In the genomic region with DNA sequence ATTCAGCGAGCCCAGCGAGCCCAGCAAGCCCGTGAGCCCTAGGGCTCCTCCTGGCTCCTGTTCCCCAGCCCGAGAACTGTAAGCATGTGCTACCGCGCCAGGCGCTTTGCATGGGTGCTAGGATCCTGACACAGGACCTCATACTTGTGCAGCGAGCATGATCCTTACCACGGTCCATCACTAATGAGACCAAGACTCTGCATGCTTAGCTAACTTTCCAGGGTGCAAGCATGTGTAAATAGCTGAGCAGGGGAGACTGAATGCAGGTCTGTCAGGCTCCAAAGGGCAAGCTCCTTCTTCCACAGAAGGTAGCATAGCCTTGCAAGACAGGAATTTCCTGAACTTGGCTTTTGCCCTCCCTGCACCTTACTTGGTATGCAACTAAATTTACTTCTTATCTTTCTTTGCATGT, we compare ENCODE assay signal across 16 mouse cellular contexts.
DNase-seq lines count a peak whose midpoint lies in the region; ATAC-seq and TF ChIP-seq lines count a peak whose summit lies in the region.
"Had no signal": no experiment of that assay in that cellular context is flagged by ENCODE, and none has a peak within 500 bp of the region (broad histone marks: within the 10 kb centered on the region; RNA-seq: fewer than 3 reads in every experiment).

No protein-coding gene starts in this region.

- peak overlapping the region; percentile 30; the same call in 1 of the 2 replicates for H3K4me2 ChIP-seq in intestine, embryonic 15.5 days (replicated peaks)
- no peak overlapping the region for H3K4me2 ChIP-seq in kidney, postnatal 0 days (ENCODE audit: low read length)
- no peak overlapping the region for H3K4me2 ChIP-seq in stomach, postnatal 0 days (replicated peaks; ENCODE audit: low read depth)
- no peak overlapping the region for H3K4me2 ChIP-seq in forebrain, embryonic 13.5 days
- H3K4me2 ChIP-seq: forebrain, embryonic 12.5 days; heart, embryonic 11.5 days; liver, embryonic 13.5 days; midbrain, embryonic 13.5 days had no signal

- no peak for TF ChIP-seq CTCF in kidney, postnatal 0 days (IDR thresholded peaks at IDR 0.05; ENCODE audit: low read depth)
- TF ChIP-seq CTCF in stomach, postnatal 0 days (IDR thresholded peaks at IDR 0.05; ENCODE audit: low read depth) = no peak; the same call in 1 of the 2 replicates

- H3K9me3 ChIP-seq in intestine, embryonic 15.5 days = no peaks in the 10 kb centered on the region
- no peaks in the 10 kb centered on the region for H3K9me3 ChIP-seq in kidney, postnatal 0 days (replicated peaks; ENCODE audit: low read length)
- H3K9me3 ChIP-seq in stomach, postnatal 0 days (ENCODE audit: control insufficient read depth, low read length) = no peaks in the 10 kb centered on the region
- no peaks in the 10 kb centered on the region for H3K9me3 ChIP-seq in forebrain, embryonic 13.5 days (replicated peaks)
- H3K9me3 ChIP-seq: forebrain, embryonic 12.5 days; liver, embryonic 13.5 days; midbrain, embryonic 13.5 days had no signal

- no peak overlapping the region for H3K4me3 ChIP-seq in intestine, embryonic 15.5 days (replicated peaks)
- no peak overlapping the region for H3K4me3 ChIP-seq in kidney, postnatal 0 days (replicated peaks; ENCODE audit: low read depth, low read length)
- no peak overlapping the region for H3K4me3 ChIP-seq in stomach, postnatal 0 days (ENCODE audit: low read depth, low read length)
- no peak overlapping the region for H3K4me3 ChIP-seq in forebrain, embryonic 13.5 days
- H3K4me3 ChIP-seq: forebrain, embryonic 12.5 days; liver, embryonic 13.5 days; midbrain, embryonic 13.5 days; myocyte had no signal

- no peaks in the 10 kb centered on the region for H3K36me3 ChIP-seq in intestine, embryonic 15.5 days
- H3K36me3 ChIP-seq in kidney, postnatal 0 days (ENCODE audit: insufficient read depth, low read length) = no peaks in the 10 kb centered on the region
- H3K36me3 ChIP-seq in stomach, postnatal 0 days (ENCODE audit: control insufficient read depth, insufficient read depth, low read length) = no peaks in the 10 kb centered on the region
- no peaks in the 10 kb centered on the region for H3K36me3 ChIP-seq in forebrain, embryonic 13.5 days (ENCODE audit: poor library complexity, severe bottlenecking)
- H3K36me3 ChIP-seq: forebrain, embryonic 12.5 days; liver, embryonic 13.5 days; midbrain, embryonic 13.5 days had no signal

- peak; percentile 83 for ATAC-seq in intestine, embryonic 15.5 days
- ATAC-seq in kidney, postnatal 0 days (replicated peaks; ENCODE audit: low FRiP score, low read depth) = peak; percentile 75
- ATAC-seq in stomach, postnatal 0 days (ENCODE audit: low FRiP score, low TSS enrichment) = peak; percentile 54; the same call in 1 of the 2 replicates
- no peak for ATAC-seq in forebrain, embryonic 13.5 days
- no peak for ATAC-seq in activated CD4-positive, CD25-positive, alpha-beta regulatory T cell, adult 4 months
- ATAC-seq: hindbrain, embryonic 16.5 days; midbrain, embryonic 13.5 days had no signal

- no peak overlapping the region for H3K9ac ChIP-seq in intestine, embryonic 15.5 days
- no peak overlapping the region for H3K9ac ChIP-seq in kidney, postnatal 0 days (ENCODE audit: low read depth, low read length)
- H3K9ac ChIP-seq in stomach, postnatal 0 days (ENCODE audit: low read length) = no peak overlapping the region
- H3K9ac ChIP-seq in forebrain, embryonic 13.5 days = no peak overlapping the region
- H3K9ac ChIP-seq: forebrain, embryonic 12.5 days; liver, embryonic 13.5 days; midbrain, embryonic 13.5 days had no signal

- no peaks in the 10 kb centered on the region for H3K4me1 ChIP-seq in intestine, embryonic 15.5 days (replicated peaks)
- H3K4me1 ChIP-seq in kidney, postnatal 0 days (replicated peaks; ENCODE audit: insufficient read depth, low read length) = no peaks in the 10 kb centered on the region
- H3K4me1 ChIP-seq in stomach, postnatal 0 days (replicated peaks; ENCODE audit: control insufficient read depth, insufficient read depth) = no peaks in the 10 kb centered on the region
- H3K4me1 ChIP-seq in forebrain, embryonic 13.5 days = no peaks in the 10 kb centered on the region
- H3K4me1 ChIP-seq: forebrain, embryonic 12.5 days; midbrain, embryonic 13.5 days had no signal

- DNase-seq in kidney, adult 11 months = peak; percentile 21
- DNase-seq in kidney, postnatal 0 days (ENCODE audit: low spot score) = peak; percentile 32
- DNase-seq in stomach, postnatal 0 days (ENCODE audit: low spot score) = peak; percentile 30
- DNase-seq in frontal cortex, postnatal 10 days (ENCODE audit: low spot score in 2 of 2) = no peak
- DNase-seq: cerebellum, adult 9-11 months; gastrocnemius, postnatal 36 days; liver, embryonic 13.5 days; retina, postnatal 1 day had no signal

- 56% methylated on average over 9 of the region's 9 CpGs for WGBS in intestine, embryonic 15.5 days
- WGBS in kidney, postnatal 0 days = 36% methylated on average over 9 of the region's 9 CpGs
- WGBS in stomach, postnatal 0 days = 50% methylated on average over 9 of the region's 9 CpGs
- WGBS in forebrain, embryonic 13.5 days = 30% methylated on average over 9 of the region's 9 CpGs

- no peaks in the 10 kb centered on the region for H3K27me3 ChIP-seq in intestine, embryonic 15.5 days (replicated peaks)
- H3K27me3 ChIP-seq in kidney, postnatal 0 days (ENCODE audit: insufficient read depth, low read length) = no peaks in the 10 kb centered on the region
- H3K27me3 ChIP-seq in stomach, postnatal 0 days (ENCODE audit: control insufficient read depth, insufficient read depth, low read length) = no peaks in the 10 kb centered on the region
- peaks cover 20% of the 10 kb centered on the region; the same call in 1 of the 2 replicates for H3K27me3 ChIP-seq in forebrain, embryonic 13.5 days
- H3K27me3 ChIP-seq: liver, embryonic 13.5 days had no signal

- no peak for TF ChIP-seq EP300 in stomach, postnatal 0 days (optimal IDR thresholded peaks at IDR 0.05)

- no peak overlapping the region for H3K27ac ChIP-seq in intestine, embryonic 15.5 days
- H3K27ac ChIP-seq in kidney, postnatal 0 days = no peak overlapping the region
- H3K27ac ChIP-seq in stomach, postnatal 0 days (replicated peaks) = no peak overlapping the region
- H3K27ac ChIP-seq in forebrain, embryonic 13.5 days = no peak overlapping the region
- H3K27ac ChIP-seq: forebrain, embryonic 12.5 days; liver, embryonic 13.5 days; midbrain, embryonic 13.5 days had no signal

Comparison
In these comparisons a context has a peak if more than half of its experiments do, and no peak if none do; other contexts are left out.
1. ATAC-seq: peak in intestine, embryonic 15.5 days (single experiment), kidney, postnatal 0 days (single experiment) and stomach, postnatal 0 days (single experiment); none in forebrain, embryonic 13.5 days (single experiment) and activated CD4-positive, CD25-positive, alpha-beta regulatory T cell, adult 4 months (single experiment).
2. DNase-seq: peak in kidney, adult 11 months (single experiment), kidney, postnatal 0 days (single experiment) and stomach, postnatal 0 days (single experiment); none in frontal cortex, postnatal 10 days (0 of 2).